Mouse (Mus musculus) kidney, adult 2 months (tissue): ENCODE data around the gene Mmp14. TPM values are rescaled to one million over a fixed set of nuclear protein-coding genes. Genes with fewer than 3 reads are reported as not detected.

Experiments
- DNase-seq: peaks from one replicate; pipeline ENCODE4 v3.0.0; 2021
- H3K27ac ChIP-seq: fragments of 200-500 bp; 2 replicates; pipeline ENCODE4 v1.5.1; 2012; ENCODE audit warnings: low read depth, low read length, control low read depth, inconsistent platforms; ENCODE audit not compliant: insufficient read depth
- H3K27me3 ChIP-seq: fragments of 200-500 bp; replicated peaks from 2 replicates; pipeline ENCODE4 v1.6.1; 2012; ENCODE audit warnings: mild to moderate bottlenecking, moderate library complexity, low read length, inconsistent platforms; ENCODE audit not compliant: control insufficient read depth, insufficient read depth
- H3K36me3 ChIP-seq: fragments of 200-500 bp; 2 replicates; pipeline ENCODE4 v1.6.1; 2012; ENCODE audit warnings: mild to moderate bottlenecking, moderate library complexity, low read length, inconsistent platforms; ENCODE audit not compliant: control insufficient read depth, insufficient read depth
- H3K4me1 ChIP-seq: fragments of 200-500 bp; 2 replicates; pipeline ENCODE4 v1.6.1; 2011; ENCODE audit warnings: low read length; ENCODE audit not compliant: control insufficient read depth, insufficient read depth
- H3K4me3 ChIP-seq: fragments of 200-500 bp; 2 replicates; pipeline ENCODE4 v1.5.1; 2011; ENCODE audit warnings: mild to moderate bottlenecking, low read depth, low read length, control low read depth; ENCODE audit not compliant: insufficient read depth
- CTCF ChIP-seq: fragments of 200-500 bp; conservative IDR thresholded peaks from 2 replicates; pipeline ENCODE4 v1.5.1; 2011; ENCODE audit warnings: low read depth, mild to moderate bottlenecking, control low read depth, low read length, moderate library complexity, mixed read lengths; ENCODE audit not compliant: insufficient read depth, insufficient read length
- POLR2A ChIP-seq: fragments of 200-500 bp; IDR thresholded peaks from one replicate; pipeline ENCODE4 v1.6.1; 2011; ENCODE audit warnings: low read depth, low read length, control low read depth
- WGBS: fragments of 180-500 bp; shearing (Covaris S2); methylation state at CpG from one replicate; pipeline ENCODE4 v1.1.7; 2018; 5-methylcytosine and 5-hydroxymethylcytosine counted together
- polyA plus RNA-seq: library from polyadenylated mRNA; depleted of rRNA; stranded (reverse); fragments of >200 nt; gene quantifications from 2 replicates; pipeline ENCODE4 v1.2.3, GENCODE M21; 2012

The Mmp14 gene
- polyA plus RNA-seq, 1 experiment = 37.2 TPM

- no peaks in the 10 kb centered on the region for H3K27me3 ChIP-seq
- TF ChIP-seq CTCF (no peak), POLR2A (no peak)
- H3K4me3 ChIP-seq = no peak overlapping the region
- no peak overlapping the region for H3K27ac ChIP-seq
- WGBS = 69% methylated on average over 3 of the region's 3 CpGs
- H3K36me3 ChIP-seq = no peaks in the 10 kb centered on the region
- no peak for DNase-seq
- peaks cover 14% of the 10 kb centered on the region; the same call in 1 of the 2 replicates for H3K4me1 ChIP-seq
These were observed 29.7 kb upstream of the Mmp14 start for GRCm38 (mm10) chr14:54401723-54402122.

GRCm38 (mm10) chr14:54408336-54409056 lies 22.9 kb upstream of the Mmp14 start:
- WGBS = 58% methylated on average over 25 of the region's 25 CpGs
- peak; percentile 44; the same call in 1 of the 2 replicates for TF ChIP-seq CTCF
- TF ChIP-seq POLR2A = peak; percentile 24
- Histone ChIP-seq H3K4me1 (peaks cover 11% of the 10 kb centered on the region; the same call in 1 of the 2 replicates), H3K27ac (peak overlapping the region; percentile 24), H3K36me3 (no peaks in the 10 kb centered on the region), H3K27me3 (no peaks in the 10 kb centered on the region), H3K4me3 (peak overlapping the region; percentile 45)
- DNase-seq = peak; percentile 70

- no peak for DNase-seq
- H3K36me3 ChIP-seq = no peaks in the 10 kb centered on the region
- peak overlapping the region; percentile 24 for H3K27ac ChIP-seq
- WGBS = 60% methylated on average over 7 of the region's 7 CpGs
- TF ChIP-seq POLR2A = peak; percentile 0
- TF ChIP-seq CTCF = no peak
- peaks cover 14% of the 10 kb centered on the region; the same call in 1 of the 2 replicates for H3K4me1 ChIP-seq
- H3K27me3 ChIP-seq = no peaks in the 10 kb centered on the region
- H3K4me3 ChIP-seq = peak overlapping the region; percentile 45
These were observed 22.3 kb upstream of the Mmp14 start for GRCm38 (mm10) chr14:54409057-54409645.

GRCm38 (mm10) chr14:54409980-54410810 lies 21.2 kb upstream of the Mmp14 start:
- DNase-seq = peak; percentile 88
- 47% methylated on average over 17 of the region's 17 CpGs for WGBS
- H3K27me3 ChIP-seq = no peaks in the 10 kb centered on the region

GRCm38 (mm10) chr14:54412000-54412576 lies 19.3 kb upstream of the Mmp14 start:
- H3K27ac ChIP-seq = no peak overlapping the region
- DNase-seq = no peak
- H3K27me3 ChIP-seq = no peaks in the 10 kb centered on the region
- H3K4me1 ChIP-seq = peaks cover 11% of the 10 kb centered on the region; the same call in 1 of the 2 replicates
- 64% methylated on average over 9 of the region's 9 CpGs for WGBS
- no peak overlapping the region for H3K4me3 ChIP-seq
- H3K36me3 ChIP-seq = no peaks in the 10 kb centered on the region
- TF ChIP-seq CTCF = no peak
- no peak for TF ChIP-seq POLR2A

More at GRCm38 (mm10) chr14:54409980-54410810, 21.2 kb upstream of the Mmp14 start:
- Histone ChIP-seq H3K36me3 (no peaks in the 10 kb centered on the region), H3K4me1 (peaks cover 11% of the 10 kb centered on the region; the same call in 1 of the 2 replicates), H3K27ac (peak overlapping the region; percentile 57), H3K4me3 (peak overlapping the region; percentile 38)
- TF ChIP-seq POLR2A = peak; percentile 17
- TF ChIP-seq CTCF = no peak

GRCm38 (mm10) chr14:54412629-54413170 lies 18.7 kb upstream of the Mmp14 start:
- Histone ChIP-seq H3K4me3 (peak overlapping the region; percentile 45), H3K27me3 (no peaks in the 10 kb centered on the region), H3K27ac (0 out of 2 replicates have a peak overlapping the region, but pooled peaks have one; percentile 70), H3K4me1 (peaks cover 11% of the 10 kb centered on the region; the same call in 1 of the 2 replicates), H3K36me3 (no peaks in the 10 kb centered on the region)
- peak; percentile 83 for DNase-seq
- WGBS = 40% methylated on average over 2 of the region's 2 CpGs
- TF ChIP-seq POLR2A = no peak
- peak; percentile 87 for TF ChIP-seq CTCF
